Mouse (Mus musculus) embryonic facial prominence, embryonic 12.5 days (tissue): Measurements from ENCODE around the gene Fau. TPM values are rescaled to one million over a fixed set of nuclear protein-coding genes. Genes with fewer than 3 reads are reported as not detected.

Experiments used
- ATAC-seq: fragments of 200-750 bp; cut with Nextera tagmentation; 2 replicates; pipeline ENCODE4 v1.8.0; 2017; ENCODE audit not compliant: insufficient number of reproducible peaks, insufficient read depth, low FRiP score, low TSS enrichment
- H3K27ac ChIP-seq: fragments of 300-500 bp; sonication (generic); 2 replicates; pipeline ENCODE4 v1.5.1; 2016; ENCODE audit warnings: mild to moderate bottlenecking
- H3K27me3 ChIP-seq: fragments of 300-500 bp; sonication (generic); 2 replicates; pipeline ENCODE4 v1.6.1; 2016; ENCODE audit warnings: mild to moderate bottlenecking, moderate library complexity
- H3K36me3 ChIP-seq: fragments of 300-500 bp; sonication (generic); 2 replicates; pipeline ENCODE4 v1.6.1; 2016; ENCODE audit warnings: mild to moderate bottlenecking
- H3K4me1 ChIP-seq: fragments of 300-500 bp; sonication (generic); 2 replicates; pipeline ENCODE4 v1.6.1; 2016
- H3K4me2 ChIP-seq: fragments of 300-500 bp; sonication (generic); replicated peaks from 2 replicates; pipeline ENCODE4 v1.6.1; 2016; ENCODE audit warnings: mild to moderate bottlenecking, moderate library complexity
- H3K4me3 ChIP-seq: fragments of 300-500 bp; sonication (generic); 2 replicates; pipeline ENCODE4 v1.5.1; 2016; ENCODE audit warnings: mild to moderate bottlenecking
- H3K9ac ChIP-seq: fragments of 300-500 bp; sonication (generic); 2 replicates; pipeline ENCODE4 v1.6.1; 2016; ENCODE audit warnings: mild to moderate bottlenecking, moderate library complexity
- H3K9me3 ChIP-seq: fragments of 300-500 bp; sonication (generic); 2 replicates; pipeline ENCODE4 v1.6.1; 2016; ENCODE audit warnings: mild to moderate bottlenecking, moderate library complexity
- WGBS: fragments of 180-500 bp; shearing (Covaris S2); methylation state at CpG from one replicate; pipeline ENCODE4 v1.1.7; 2016; 5-methylcytosine and 5-hydroxymethylcytosine counted together
- polyA plus RNA-seq: library from polyadenylated mRNA; unstranded; fragments of >200 nt; fragmentation: Nextera tagmentation; extraction: Ambion mirVana; gene quantifications from 2 replicates; pipeline ENCODE4 v1.2.1, GENCODE M21; 2016

The Fau gene
- polyA plus RNA-seq, 1 experiment from 2014 or later = 703 TPM

DNA sequence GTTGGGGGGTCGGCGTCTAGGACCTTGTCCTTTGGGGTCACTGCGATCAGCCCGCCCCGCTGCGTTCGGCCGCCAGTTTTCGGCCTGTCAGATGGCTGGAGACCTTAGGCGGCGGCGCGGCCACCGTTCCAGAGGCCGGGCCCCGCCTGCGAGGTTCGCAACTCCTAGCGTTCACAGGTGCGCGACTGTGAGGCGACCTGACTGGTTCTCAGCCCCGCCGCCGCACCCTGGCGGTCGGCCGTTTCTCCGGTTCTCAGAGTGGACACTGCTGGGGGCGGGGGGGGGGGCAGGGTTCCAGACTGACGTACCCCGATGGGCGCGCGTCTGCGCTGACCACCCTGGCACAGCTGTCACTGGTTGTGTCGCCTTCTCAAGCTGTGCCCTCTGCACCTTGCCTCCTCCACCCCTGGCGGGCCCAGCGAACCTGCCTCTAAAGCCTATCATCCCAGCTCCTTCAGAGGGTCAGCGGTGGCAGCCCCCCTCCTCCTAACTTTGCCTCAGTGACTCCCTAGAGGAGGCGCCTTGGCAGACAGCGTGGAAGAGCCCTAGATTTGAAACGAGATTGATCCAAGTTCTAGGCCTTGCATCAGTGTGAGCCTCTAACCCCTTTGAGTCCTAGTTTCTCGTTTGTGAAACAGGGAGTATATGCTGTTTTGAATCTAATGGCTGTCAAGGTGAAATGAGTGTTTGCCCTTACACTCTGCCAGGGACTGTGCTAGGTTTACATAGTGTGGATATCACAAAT lies 10.3 kb upstream of the Fau start:
- Histone ChIP-seq H3K36me3 (peaks cover 41% of the 10 kb centered on the region), H3K27ac (peak overlapping the region; percentile 99), H3K9ac (peak overlapping the region; percentile 90), H3K4me1 (peaks cover 17% of the 10 kb centered on the region), H3K9me3 (no peaks in the 10 kb centered on the region), H3K27me3 (no peaks in the 10 kb centered on the region), H3K4me2 (peak overlapping the region; percentile 98), H3K4me3 (peak overlapping the region; percentile 80)
- WGBS = 2% methylated on average over 44 of the region's 44 CpGs
- ATAC-seq = 0 out of 2 replicates have a peak, but pooled peaks have one; percentile 1

DNA sequence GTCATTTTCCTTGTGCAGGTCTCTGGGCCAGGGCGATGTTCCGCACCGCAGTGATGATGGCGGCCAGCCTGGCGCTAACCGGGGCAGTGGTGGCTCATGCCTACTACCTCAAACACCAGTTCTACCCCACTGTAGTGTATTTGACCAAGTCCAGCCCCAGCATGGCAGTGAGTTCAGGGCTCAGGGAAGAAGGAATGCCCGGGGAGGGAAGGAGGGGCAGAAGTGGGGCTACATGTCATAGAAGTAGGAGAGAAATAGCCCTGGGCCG lies 9.8 kb upstream of the Fau start:
- WGBS = 85% methylated on average over 8 of the region's 8 CpGs
- Histone ChIP-seq H3K4me1 (peaks cover 17% of the 10 kb centered on the region), H3K4me2 (peak overlapping the region; percentile 98)

DNA sequence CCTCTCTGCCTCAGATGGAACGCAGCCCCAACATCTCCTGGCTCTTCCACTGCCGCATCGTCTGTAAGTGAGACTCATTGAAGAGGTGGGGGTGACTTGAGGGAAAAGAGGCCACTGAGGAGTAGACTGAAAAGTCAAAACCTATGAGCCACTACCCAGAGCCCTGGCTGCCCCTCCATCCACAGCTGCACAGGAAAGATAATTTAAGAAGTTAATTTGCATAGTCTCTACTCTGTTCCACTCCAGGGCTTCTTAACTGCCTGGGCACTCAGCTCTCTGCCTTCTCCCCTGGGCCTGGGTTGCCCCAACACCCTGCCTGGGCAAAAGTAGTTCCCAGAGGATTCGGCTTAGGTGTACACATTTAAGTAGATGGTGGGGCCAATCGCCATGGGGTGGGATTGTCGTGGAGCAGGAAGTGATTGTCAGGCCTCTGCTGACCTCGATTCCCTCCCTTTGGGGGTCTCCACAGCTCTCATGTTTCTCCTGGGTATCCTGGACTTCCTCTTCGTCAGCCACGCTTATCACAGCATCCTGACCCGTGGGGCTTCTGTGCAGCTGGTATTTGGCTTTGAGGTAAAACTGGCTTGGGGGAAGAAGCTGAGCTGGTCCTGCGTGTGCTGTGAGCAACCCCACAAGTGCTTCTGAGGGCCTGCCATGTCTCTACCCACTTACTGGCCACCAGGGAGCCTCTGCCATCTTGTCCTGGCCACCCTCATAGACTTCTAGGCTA lies 8.8 kb upstream of the Fau start:
- no peak for ATAC-seq
- Histone ChIP-seq H3K27ac (no peak overlapping the region), H3K4me3 (no peak overlapping the region), H3K9ac (0 out of 2 replicates have a peak overlapping the region, but pooled peaks have one; percentile 90), H3K36me3 (peaks cover 56% of the 10 kb centered on the region), H3K4me1 (peaks cover 17% of the 10 kb centered on the region), H3K9me3 (no peaks in the 10 kb centered on the region), H3K27me3 (no peaks in the 10 kb centered on the region), H3K4me2 (no peak overlapping the region)
- 89% methylated on average over 11 of the region's 11 CpGs for WGBS

More for the DNA sequence above, 9.8 kb upstream of the Fau start:
- Histone ChIP-seq H3K27ac (no peak overlapping the region), H3K27me3 (no peaks in the 10 kb centered on the region), H3K4me3 (peak overlapping the region; percentile 80), H3K36me3 (peaks cover 46% of the 10 kb centered on the region), H3K9ac (peak overlapping the region; percentile 90), H3K9me3 (no peaks in the 10 kb centered on the region)
- no peak for ATAC-seq

DNA sequence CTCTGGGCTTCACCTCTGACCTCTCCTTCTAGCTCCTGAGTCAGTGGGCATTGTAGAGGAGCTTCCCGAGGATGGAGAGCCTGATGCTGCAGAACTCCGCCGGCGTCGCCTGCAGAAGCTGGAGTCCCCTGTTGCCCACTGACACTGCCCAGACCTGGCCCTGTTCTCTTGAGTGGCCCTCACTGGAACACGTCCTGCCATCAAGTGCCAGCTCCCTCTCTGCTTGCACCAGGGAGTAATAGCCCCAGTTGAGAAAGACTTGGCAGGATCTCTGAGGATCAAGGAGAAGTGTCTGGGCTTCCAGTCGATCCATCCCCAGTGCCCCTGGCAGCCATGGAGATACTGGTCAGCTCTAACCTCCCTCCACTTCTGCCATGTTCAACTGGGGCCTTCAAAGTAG lies 5.1 kb upstream of the Fau start:
- H3K27ac ChIP-seq = no peak overlapping the region
- no peak overlapping the region for H3K4me2 ChIP-seq
- no peak overlapping the region for H3K9ac ChIP-seq
- H3K9me3 ChIP-seq = no peaks in the 10 kb centered on the region
- H3K27me3 ChIP-seq = no peaks in the 10 kb centered on the region
- ATAC-seq = no peak
- H3K36me3 ChIP-seq = peaks cover 78% of the 10 kb centered on the region
- peaks cover 20% of the 10 kb centered on the region for H3K4me1 ChIP-seq
- H3K4me3 ChIP-seq = no peak overlapping the region
- 89% methylated on average over 7 of the region's 7 CpGs for WGBS

DNA sequence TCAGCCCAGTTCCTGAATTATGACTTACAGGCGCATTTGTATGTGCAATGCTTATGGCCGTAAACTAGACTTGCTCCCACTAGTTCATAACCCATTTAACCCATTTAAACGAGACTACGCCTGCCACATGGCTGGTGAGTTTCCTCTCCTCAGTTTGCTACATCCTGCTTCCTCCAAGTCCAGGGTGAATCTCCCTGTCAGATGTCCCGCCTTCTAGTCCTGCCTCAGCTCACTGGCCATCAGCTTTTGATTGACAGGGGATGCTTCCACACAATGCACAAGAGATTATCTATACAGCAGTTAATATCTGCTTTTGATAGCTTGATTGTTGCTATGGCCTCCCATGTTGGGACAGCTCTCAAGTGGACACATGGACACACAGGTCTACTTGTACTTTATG lies 3.3 kb upstream of the Fau start:
- Histone ChIP-seq H3K4me1 (peaks cover 15% of the 10 kb centered on the region), H3K36me3 (peaks cover 75% of the 10 kb centered on the region), H3K4me3 (no peak overlapping the region), H3K4me2 (no peak overlapping the region), H3K27ac (no peak overlapping the region), H3K9ac (no peak overlapping the region), H3K9me3 (no peaks in the 10 kb centered on the region), H3K27me3 (no peaks in the 10 kb centered on the region)
- WGBS = 89% methylated on average over 5 of the region's 5 CpGs
- no peak for ATAC-seq

DNA sequence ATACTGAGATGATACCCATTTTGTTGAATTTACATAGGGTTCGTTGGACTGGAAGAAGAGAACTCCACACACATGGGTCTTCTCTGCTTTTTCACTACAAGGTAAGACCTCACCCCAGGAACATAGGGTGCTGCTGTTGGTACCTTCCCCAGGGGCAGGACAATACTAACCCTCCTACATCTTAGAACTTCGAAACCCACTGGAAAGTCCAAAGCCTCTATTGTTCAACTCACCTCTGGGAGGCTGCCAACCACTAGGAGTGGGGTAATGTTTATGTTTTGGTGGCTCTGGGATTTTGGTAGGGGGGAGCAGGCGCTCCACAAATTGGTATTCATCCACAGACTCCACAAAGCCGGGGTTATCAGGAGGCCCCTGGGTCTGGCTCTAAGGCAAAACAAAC lies 948 bp upstream of the Fau start:
- 61% methylated on average over 4 of the region's 4 CpGs for WGBS
- no peak overlapping the region for H3K27ac ChIP-seq
- no peak for ATAC-seq

DNA sequence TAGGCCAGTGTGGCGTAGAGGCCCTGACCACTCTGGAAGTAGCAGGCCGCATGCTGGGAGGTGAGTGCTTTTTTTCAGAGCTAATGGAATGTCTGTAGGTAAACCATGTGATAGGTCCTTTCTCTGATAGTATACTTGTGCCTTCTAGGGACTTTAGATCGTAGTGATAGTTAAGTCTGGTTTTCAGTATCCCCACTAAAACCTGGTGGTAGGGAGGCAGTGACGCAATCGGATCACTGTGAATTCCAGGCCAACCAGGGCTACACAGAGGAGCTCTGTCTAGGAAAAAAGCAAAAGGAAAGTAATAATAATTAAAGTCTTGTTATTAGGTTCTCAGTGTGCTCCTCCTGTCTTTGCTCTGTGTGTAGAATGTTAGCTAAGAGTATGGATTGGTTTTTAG lies 869 bp downstream of the Fau start:
- Histone ChIP-seq H3K36me3 (peaks cover 38% of the 10 kb centered on the region), H3K9me3 (no peaks in the 10 kb centered on the region), H3K4me2 (peak overlapping the region; percentile 86), H3K4me3 (peak overlapping the region; percentile 86), H3K4me1 (peaks cover 33% of the 10 kb centered on the region), H3K27me3 (no peaks in the 10 kb centered on the region), H3K27ac (peak overlapping the region; percentile 80), H3K9ac (peak overlapping the region; percentile 92)
- 40% methylated on average over 5 of the region's 5 CpGs for WGBS
- no peak for ATAC-seq

More for the DNA sequence above, 948 bp upstream of the Fau start:
- Histone ChIP-seq H3K4me3 (peak overlapping the region; percentile 86), H3K36me3 (peaks cover 56% of the 10 kb centered on the region), H3K4me1 (peaks cover 19% of the 10 kb centered on the region), H3K27me3 (no peaks in the 10 kb centered on the region), H3K9me3 (no peaks in the 10 kb centered on the region), H3K9ac (peak overlapping the region; percentile 92), H3K4me2 (peak overlapping the region; percentile 86)

DNA sequence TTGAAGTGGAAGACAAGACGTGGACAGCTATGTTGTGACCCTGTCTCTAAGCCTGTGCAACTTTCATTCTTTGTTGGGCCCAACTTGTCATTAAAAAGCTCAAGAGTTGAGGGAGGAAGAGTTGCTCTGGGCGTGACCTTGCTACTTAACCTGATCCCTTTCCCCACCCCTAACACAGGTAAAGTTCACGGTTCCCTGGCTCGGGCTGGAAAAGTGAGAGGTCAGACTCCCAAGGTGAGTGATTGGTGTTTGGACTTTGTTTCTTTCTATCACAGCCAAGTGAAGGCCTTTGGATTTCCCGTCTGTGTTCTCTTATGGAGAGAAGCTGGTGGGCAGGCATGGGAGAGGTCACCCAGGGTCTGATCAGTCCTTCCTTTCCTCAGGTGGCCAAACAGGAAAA lies 1.3 kb downstream of the Fau start:
- Histone ChIP-seq H3K36me3 (peaks cover 33% of the 10 kb centered on the region), H3K9ac (peak overlapping the region; percentile 92), H3K9me3 (no peaks in the 10 kb centered on the region), H3K4me1 (peaks cover 33% of the 10 kb centered on the region), H3K4me2 (peak overlapping the region; percentile 86), H3K4me3 (peak overlapping the region; percentile 86), H3K27me3 (no peaks in the 10 kb centered on the region), H3K27ac (no peak overlapping the region)
- WGBS = 86% methylated on average over 5 of the region's 5 CpGs
- no peak for ATAC-seq

DNA sequence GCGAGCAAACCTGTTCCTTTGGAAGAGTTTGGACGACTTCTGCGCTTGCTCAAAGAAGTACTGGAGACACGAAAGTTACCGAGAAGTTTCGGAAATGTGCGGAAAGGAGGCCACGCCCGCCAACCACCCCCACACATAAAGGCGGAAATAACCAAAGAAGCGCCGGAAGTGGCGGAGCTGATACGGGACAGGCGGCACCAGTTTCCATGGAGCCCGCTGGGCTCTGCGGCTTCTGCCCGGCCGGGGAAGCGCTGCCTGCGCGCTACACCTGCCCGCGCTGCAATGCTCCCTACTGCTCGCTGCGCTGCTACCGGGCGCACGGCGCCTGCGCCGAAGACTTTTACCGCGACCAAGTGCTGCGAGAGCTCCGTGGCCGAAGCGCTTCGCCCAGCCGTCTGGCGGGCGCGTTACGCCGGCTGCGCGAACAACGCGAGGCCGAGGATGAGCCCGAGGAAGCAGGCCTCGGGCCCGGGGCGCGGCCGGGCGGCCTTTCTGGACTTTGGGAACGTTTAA lies 3.4 kb downstream of the Fau start, which contains the start of gene Znhit2:
TSS of gene Znhit2 (plus strand) at position 172 of the 513 bp plus-strand sequence.
- H3K4me2 ChIP-seq = peak within 1 kb of the TSS; percentile 100
- no peaks in the 10 kb centered on the region for H3K27me3 ChIP-seq
- H3K9me3 ChIP-seq = no peaks in the 10 kb centered on the region
- H3K4me1 ChIP-seq = peaks cover 32% of the 10 kb centered on the region
- H3K36me3 ChIP-seq = peaks cover 15% of the 10 kb centered on the region; the same call in 1 of the 2 replicates
- peak within 1 kb of the TSS; percentile 91 for H3K9ac ChIP-seq
- peak; percentile 32; the same call in 1 of the 2 replicates for ATAC-seq
- WGBS = under 1% methylated on average over 58 of the region's 58 CpGs
- H3K27ac ChIP-seq = peak within 1 kb of the TSS; percentile 92
- H3K4me3 ChIP-seq = peak within 1 kb of the TSS; percentile 76

DNA sequence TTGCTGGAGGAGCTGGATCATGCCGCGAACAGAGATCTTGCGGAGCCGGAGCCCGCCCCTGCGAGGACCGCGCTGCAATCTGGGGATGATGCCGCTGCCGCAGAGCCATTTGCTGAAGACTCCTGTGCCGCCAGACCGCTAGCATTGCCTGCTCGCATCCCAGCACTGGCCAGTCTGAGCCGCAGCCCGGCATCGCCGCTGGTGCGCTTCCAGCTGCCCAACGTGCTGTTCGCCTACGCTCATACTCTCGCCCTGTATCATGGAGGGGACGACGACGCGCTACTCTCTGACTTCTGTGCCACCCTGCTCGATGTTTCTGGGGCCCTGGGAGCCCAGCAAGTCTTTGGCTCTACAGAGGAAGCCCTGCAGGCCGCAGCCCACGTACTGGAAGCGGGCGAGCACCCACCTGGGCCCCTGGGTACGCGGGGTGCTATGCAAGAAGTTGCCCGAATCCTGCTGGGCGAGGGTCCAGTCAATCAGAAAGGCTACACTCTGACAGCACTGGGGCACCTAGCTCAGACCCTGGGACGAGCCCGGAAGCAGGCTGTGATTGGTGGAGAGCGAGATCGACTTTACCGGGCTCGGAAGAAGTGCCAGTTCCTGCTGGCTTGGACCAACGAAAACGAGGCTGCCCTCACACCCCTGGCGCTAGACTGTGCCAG lies 4.1 kb downstream of the Fau start:
- no peak for ATAC-seq
- 2% methylated on average over 44 of the region's 44 CpGs for WGBS

DNA sequence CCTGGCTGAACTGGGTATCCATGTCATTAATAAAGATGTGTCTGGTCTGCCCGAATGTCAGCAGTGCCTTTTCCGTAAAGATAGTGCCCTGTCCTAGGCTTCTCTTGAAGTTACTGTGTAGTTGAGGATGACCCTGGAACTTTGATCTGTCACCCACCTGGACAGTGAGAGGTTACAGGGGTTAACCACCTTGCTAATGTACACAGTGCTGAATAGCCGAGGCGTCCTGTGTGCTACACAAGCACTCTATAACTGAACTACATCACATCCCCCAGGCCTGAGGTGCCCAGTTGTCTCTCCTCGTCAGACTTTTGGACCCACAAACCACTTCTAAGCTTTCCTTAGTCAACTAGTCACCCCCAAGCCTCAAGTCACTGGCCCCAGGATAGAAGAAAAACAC lies 4.8 kb downstream of the Fau start:
- Histone ChIP-seq H3K4me1 (peaks cover 35% of the 10 kb centered on the region), H3K9ac (peak overlapping the region; percentile 91), H3K36me3 (peaks cover 13% of the 10 kb centered on the region; the same call in 1 of the 2 replicates), H3K27ac (no peak overlapping the region), H3K27me3 (no peaks in the 10 kb centered on the region), H3K4me2 (peak overlapping the region; percentile 100), H3K9me3 (no peaks in the 10 kb centered on the region), H3K4me3 (peak overlapping the region; percentile 76)
- ATAC-seq = no peak
- WGBS = 71% methylated on average over 5 of the region's 5 CpGs

More for the DNA sequence above, 4.1 kb downstream of the Fau start:
- peak overlapping the region; percentile 76 for H3K4me3 ChIP-seq
- H3K9ac ChIP-seq = peak overlapping the region; percentile 91
- no peaks in the 10 kb centered on the region for H3K27me3 ChIP-seq
- H3K9me3 ChIP-seq = no peaks in the 10 kb centered on the region
- H3K4me1 ChIP-seq = peaks cover 32% of the 10 kb centered on the region
- peak overlapping the region; percentile 100 for H3K4me2 ChIP-seq
- H3K27ac ChIP-seq = peak overlapping the region; percentile 92
- H3K36me3 ChIP-seq = peaks cover 13% of the 10 kb centered on the region; the same call in 1 of the 2 replicates
